Mouse (Mus musculus): ENCODE data around the gene Gpr146.

Gpr146 gene

DNA sequence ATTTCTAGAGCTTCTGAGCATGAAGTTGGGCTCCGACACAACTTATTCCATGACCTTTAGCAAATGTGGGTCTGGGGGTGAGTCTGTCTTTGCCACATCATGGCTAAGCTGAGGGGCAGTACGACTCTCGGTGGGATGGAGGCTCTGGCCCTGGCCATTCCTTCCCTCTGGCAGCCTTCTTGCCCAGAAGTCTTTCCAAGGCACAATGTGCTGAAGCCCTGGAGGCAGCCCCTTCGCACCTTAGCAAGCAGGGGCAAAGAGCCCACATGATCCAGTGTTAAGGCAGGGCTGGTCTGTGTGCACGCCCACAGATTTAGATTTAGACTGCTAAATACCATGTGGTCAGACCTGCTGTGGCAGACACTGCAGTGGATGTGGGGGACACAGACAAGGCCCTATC lies 21.3 kb downstream of the Gpr146 start:
- DNase-seq (ENCODE audit: inconsistent ontology term), result no peak

DNA sequence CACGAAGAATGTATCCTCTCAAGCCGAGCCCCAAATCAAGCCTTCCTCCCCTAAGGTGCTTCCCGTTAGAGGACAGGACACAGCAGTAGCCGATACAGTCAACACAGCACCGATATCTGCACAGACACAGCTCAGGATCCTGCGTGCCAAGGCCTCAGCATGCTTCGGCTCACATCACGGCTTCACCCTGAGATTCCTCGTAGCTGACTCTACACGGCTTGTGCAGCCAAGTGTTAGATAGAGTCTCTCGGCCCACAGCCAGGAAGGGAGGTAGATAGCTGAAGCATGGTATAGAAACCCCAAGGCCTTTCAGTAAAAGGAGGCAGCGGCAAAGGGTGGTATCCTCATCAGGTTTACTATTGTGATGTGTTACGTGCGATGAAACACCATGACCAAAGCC lies 22.5 kb downstream of the Gpr146 start:
- no peak for DNase-seq (ENCODE audit: inconsistent ontology term)

DNA sequence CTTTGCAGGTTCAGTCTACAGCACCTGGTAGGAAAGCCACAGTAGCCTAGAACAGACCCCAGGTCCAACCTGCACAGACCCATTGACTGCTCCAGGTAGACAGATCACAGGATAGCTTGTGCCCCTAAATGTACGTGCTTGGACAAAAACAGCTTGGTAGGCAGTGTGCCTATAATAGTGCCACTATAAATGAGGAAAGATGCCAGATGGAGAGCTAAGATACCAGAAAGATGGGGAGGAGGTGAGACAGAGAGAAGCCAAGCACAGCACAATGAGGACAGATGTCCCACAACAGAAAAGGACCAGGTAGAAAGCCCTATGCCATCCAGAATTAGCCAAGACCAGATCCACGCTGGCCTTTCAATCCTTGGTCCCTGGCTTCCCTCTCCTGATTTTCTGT lies 24.6 kb downstream of the Gpr146 start:
- no peak for DNase-seq (ENCODE audit: inconsistent ontology term)

DNA sequence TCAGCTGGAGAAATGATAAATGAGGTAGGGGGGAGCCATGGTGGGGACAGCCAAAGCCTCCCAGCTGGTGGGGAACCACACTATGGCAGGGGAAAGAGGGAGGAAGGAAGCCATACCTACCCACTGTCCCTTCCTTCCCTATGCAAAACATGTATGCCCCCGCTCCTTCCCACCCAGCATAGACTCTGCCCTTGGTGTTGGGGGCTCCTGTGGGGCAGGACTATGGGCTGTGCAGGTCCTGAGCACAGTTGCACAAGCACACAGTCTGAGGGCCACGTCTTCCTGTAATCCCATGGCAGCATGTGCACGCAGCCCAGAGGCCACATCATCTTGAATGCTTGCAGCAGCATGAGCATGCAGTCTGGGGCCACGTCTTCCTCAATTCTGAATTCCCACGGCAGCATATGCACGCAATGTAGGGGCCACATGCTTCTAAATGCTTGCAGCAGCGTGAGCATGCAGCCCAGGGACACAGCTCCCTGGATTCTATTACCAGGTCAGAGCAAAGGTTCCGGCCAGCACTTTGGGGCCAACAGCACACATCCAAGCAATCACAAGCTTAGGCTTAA lies 26.3 kb downstream of the Gpr146 start:
- DNase-seq (ENCODE audit: inconsistent ontology term), result no peak

DNA sequence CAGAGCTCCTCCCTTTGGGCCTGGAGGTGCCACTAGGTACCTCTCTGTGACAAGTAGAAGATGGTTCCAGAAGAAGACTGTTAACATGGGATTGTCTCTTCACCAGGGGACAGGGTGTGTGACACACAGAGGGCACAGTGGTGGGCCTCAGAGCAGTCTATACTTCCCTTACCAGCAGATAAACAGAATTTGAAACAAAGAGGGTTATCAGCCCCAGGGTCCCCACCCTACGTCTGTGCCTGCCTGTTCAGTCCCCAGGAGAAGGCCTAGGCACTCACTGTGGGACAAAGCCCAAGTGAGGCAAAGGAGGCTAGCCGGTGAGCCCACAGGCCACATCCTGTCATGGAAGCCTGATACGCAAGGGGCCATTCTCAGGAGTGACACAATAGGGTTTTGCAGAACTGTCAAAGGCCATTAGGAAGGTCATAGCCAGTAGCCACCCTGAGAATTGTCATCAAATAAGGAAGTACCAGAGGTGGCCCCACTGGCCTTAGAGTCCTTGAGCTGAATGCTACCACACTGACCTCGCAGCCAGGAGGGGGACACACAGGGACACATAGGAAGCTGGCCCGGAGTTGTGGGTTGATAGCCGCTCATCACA lies 27.4 kb downstream of the Gpr146 start, which contains the start of gene C130050O18Rik:
C130050O18Rik (plus strand) TSS at position 480 of the 601 bp plus-strand sequence.
- DNase-seq (ENCODE audit: inconsistent ontology term), result no peak

DNA sequence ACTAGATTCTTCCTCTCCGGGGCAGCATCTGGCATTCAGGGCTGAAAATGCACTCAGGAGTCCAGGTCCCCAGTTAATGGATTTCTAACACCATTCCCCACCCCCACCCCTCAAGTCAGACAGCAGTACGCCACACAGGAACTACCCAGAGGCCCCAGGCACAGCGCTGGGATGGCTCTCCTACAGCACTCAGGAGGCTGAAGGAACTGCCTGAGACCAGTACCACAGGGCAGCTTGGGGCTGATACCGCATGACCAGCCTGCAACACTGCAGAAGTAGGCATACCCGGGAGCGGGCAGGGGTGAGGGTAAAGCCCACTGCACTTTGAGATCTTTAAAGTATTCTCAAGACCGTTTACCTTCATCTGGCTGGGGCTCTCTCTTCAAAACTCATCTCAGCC lies 28.0 kb downstream of the Gpr146 start:
- no peak for DNase-seq (ENCODE audit: inconsistent ontology term)

DNA sequence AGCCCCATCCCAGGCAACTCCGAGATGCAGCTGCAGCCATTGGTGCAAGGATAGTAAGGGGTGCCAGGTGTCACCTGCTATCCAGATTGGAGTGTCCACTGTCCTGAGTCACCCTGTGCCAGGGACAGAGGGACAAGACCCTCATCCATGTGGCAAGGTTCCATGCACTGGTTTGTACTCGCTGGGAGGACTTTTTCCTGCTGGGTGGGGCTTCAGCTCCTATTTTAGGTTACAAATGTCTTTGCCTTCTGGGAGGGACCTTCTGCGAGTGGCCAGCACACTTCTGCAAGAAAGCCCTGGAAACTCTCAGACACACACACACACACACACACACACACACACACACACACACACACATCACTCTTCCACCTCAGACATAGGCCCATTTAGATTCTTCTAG lies 28.5 kb downstream of the Gpr146 start:
- no peak for DNase-seq (ENCODE audit: inconsistent ontology term)

DNA sequence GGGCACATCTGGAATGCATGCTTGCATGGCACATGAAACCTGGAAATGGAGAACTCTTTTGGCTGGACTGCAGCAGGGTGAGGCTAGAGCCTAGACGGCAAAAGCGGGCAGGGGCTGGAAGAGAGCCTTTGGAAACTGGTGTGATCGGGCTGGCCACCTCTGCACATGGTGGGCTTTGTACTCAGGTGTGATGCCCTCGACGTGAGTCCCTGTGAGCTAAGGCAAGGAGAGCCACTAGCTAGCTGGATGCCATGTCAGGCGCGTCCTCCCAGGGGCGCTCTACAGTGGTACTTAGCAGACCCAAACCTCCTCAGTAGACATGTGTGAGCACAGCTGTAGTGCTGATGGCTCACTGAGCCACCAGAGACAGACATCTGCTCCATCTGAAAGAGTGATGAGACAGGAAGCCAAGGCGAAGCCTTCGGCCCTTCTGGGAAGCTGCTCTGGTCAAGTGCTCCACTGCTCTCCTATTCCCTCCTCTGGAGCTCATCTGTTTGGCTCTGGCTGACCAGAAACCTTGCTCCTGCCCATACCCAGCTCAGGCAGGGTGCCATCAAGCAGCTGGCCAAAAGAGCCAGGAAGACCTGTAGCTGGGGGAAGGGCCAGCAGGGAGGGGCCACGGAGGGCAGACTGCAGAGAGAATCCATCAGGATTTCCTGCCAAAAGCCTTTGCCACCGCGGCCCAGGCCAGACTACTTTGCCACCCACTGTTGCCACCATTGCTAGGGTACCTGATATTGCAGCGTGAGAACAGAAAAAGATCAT lies 29.8 kb downstream of the Gpr146 start:
- DNase-seq (ENCODE audit: inconsistent ontology term), result no peak

DNA sequence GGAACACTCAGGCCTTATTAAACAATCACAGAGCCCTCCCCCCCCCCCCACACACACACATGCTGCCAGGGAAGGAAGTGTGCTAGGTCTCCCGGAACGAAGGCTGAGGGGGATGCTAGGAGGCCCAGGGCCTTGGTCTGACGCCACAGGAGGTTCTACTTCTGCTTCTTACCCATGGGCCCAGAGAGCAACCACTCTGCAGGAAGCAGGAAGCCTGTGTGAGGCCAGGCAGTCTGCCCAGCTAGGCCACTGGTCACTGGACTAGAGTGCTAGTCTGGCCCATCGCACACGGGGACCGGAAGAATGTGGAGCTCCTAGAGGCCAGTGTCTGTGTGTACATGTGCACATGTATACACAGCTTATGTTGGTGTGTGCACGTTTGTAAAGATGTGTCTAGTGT lies 31.0 kb downstream of the Gpr146 start:
- no peak for DNase-seq (ENCODE audit: inconsistent ontology term)

DNA sequence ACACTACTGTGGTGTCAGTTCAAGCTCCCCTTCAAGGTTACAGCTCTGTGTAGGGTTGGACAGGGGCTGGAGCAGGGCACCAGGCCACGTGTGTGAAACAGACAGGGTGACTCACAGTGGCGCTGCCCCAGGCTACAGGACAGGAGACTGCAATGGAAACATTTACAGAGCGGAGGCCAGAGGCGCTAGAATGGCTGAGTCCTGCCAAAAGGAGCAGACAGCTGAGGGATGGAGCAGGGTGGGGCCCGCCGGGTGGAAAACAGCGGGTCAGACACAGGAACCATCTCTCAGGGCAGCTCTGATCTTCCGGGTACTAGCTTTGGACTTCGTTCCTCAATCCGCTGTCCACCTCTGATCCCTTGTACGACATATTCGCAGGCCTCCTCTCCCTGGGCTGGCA lies 31.9 kb downstream of the Gpr146 start:
- peak; percentile 94 for DNase-seq (ENCODE audit: inconsistent ontology term)

DNA sequence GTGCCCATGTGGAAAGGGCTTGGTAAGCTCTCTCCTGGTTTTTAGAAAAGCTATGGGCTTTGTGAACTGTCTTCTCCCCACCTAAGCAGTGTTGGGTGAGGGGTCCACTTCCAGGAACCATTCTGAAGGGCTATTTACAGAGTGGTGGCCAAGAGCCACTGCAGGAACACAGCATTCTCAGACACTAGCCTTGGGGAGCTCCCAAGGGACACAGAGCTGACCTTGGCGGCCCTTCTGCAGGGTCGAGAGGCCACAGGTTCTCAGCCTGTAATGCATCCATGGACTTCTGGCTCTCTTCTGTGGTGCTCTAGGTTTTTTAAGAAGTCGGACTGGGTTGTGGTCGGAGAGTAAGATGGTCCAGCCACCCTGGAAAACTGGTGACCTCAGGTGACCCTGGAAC lies 32.6 kb downstream of the Gpr146 start:
- no peak for DNase-seq (ENCODE audit: inconsistent ontology term)

DNA sequence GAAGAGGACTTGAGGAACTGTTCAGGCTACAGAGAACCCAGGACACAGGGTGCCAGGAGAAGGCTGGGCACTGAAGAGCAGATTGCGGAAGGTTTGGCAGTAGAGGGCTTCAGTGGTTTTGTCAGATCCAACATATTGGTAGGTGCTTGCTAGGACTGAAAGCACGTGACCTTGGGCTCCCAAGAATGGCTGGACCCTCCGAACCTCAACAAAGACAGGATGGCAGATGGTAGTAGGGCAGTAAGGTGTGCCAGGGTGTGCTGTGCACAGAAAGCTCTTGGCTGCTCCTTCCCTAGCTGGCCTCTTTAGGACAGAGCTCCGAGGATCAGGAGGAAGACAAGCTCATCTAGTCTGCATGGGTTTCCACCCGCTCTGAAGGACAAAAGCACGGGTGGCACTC lies 33.6 kb downstream of the Gpr146 start:
- no peak for DNase-seq (ENCODE audit: inconsistent ontology term)

DNA sequence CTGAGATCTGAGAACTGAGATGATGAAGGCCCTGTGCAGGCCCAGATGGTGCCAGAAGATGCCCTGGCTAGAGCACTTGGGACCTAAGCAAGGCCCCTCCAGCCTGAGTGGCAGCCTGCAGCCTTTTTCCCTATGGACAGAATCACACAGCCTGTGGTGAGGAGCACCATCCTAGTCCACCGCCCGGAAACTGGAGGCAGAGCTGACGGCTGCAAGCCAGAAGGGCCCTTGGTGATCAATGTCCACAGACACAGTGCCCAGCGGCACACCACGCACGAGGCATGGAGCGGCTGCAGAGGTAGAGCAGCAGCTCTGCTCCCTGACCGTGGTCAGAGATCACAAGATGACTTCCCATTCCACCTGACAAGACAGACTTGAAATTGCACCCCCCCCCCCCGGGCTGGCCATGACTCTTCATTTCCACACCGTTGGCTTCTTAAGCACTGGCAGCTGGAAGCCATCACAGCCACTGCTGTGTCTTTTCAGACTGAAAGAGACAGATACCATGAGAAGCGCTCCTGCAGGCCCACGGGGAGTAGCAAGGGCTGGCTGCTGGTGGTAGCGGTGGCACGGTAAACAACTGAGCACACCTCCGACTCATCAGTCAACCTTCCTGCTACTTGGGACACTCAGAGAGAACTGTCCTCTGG lies 34.3 kb downstream of the Gpr146 start:
- DNase-seq (ENCODE audit: inconsistent ontology term), result no peak

DNA sequence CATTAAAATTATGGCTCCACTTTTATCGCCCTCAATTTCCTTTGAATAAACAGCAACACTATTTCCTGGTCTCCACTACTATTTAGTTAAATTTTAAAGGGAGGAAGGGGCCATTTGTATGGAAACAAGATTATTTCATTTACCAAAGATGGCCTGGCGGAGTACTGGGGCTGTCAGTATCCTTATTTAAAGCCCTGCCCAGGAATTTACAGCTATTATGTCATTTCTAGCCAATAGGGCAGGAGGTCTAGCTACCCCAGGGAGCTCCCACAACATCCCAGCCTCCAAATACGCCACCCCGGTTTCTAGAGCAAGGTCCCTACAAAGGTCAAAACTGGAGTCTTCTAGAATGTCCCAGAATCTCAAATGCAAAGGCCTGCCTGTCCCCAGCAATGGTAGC lies 36.0 kb downstream of the Gpr146 start:
- no peak for DNase-seq (ENCODE audit: inconsistent ontology term)

DNA sequence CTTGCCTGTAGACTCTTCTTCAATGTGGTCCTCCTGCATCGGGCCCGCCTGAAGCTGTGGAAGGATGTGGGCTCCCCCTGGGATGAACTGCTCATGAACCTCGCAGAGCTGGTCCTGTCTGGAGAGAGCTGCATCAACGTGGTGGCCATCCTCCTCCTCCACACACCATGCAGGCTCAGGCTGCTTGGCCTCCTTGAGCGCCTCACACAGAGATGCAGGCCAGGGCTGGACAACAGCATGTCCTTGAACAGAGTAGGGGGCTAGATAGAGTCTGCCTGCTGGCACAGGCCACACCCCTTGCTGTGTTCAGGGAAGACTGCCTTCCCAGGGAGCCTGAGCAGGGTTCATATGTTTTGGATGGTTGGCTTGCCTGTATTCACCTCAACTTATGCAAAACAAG lies 37.5 kb downstream of the Gpr146 start:
- DNase-seq (ENCODE audit: inconsistent ontology term), result no peak

DNA sequence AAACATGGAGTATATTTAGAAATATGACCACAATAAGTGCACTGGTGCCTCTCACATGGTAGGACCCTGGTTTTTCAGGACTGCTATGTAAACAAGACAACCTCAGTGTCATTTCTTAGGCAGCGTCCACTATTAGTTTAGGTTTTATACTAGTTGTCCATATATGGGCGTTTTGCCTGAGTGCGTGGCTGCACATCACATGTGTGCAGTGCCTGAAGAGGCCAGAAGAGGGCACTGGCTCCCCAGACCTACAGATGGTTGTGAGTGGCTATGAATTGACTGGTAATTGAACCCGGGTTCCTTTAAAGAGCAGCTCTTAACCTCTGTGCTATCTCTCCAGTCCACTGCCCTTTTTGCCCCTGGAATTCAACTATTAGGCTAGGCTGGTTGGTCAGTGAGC lies 39.4 kb downstream of the Gpr146 start:
- no peak for DNase-seq (ENCODE audit: inconsistent ontology term)

DNA sequence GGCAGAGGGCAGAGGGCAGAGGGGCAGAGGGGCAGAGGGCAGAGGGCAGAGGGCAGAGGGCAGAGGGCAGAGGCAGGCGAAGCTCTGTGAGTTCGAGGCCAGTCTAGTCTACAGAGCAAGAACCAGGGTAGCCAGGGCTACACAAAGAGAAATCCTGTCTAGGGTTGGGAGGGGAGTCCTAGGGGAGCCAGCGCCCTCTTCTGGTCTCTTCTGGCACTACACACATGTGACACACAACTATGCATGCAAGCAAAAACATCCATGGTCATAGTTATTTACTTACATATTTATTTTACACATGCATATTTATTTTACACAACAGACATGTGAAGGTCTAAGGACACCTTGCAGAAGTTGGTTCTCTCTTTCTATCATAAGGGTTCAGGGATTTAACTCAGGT lies 40.0 kb downstream of the Gpr146 start:
- no peak for DNase-seq (ENCODE audit: inconsistent ontology term)

DNA sequence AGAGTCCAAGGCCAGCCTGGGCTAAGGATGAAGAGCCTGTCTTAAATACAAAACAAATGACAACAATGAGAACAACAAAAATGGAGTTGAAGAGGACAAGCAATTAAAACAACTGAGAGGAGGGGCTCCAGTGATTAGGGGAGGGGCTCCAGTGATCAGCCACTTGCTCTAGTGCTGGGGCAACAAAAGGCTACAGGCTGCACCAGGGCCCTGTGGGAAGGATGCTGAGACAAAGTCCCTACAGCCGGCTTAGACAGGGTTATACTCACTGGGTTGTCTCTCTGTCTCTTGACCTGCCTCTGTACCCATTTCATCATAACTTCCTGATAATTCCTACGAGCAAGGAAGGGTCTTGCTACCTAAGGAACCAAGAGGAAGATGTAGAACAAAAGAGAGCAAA lies 40.6 kb downstream of the Gpr146 start:
- no peak for DNase-seq (ENCODE audit: inconsistent ontology term)

DNA sequence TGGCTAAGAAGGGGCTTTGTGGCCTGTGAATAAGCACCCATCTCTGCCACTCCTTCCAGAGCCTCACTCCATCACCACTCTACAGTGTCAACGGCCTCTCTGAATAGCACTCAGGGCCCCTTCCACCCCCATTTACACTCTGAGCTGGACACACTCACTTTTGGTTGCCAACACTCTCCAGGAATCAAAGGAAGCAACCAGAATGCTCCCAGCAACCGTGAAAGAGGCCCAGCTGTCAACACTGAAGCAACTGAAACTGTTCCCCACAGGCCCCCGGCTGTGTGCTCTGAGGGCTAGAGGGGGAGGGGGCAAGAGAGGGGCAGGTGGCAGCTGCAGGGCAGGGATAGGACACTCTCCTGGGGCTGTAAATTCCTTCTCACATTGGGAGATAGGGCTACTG lies 41.1 kb downstream of the Gpr146 start:
- DNase-seq (ENCODE audit: inconsistent ontology term), result peak; percentile 58

DNA sequence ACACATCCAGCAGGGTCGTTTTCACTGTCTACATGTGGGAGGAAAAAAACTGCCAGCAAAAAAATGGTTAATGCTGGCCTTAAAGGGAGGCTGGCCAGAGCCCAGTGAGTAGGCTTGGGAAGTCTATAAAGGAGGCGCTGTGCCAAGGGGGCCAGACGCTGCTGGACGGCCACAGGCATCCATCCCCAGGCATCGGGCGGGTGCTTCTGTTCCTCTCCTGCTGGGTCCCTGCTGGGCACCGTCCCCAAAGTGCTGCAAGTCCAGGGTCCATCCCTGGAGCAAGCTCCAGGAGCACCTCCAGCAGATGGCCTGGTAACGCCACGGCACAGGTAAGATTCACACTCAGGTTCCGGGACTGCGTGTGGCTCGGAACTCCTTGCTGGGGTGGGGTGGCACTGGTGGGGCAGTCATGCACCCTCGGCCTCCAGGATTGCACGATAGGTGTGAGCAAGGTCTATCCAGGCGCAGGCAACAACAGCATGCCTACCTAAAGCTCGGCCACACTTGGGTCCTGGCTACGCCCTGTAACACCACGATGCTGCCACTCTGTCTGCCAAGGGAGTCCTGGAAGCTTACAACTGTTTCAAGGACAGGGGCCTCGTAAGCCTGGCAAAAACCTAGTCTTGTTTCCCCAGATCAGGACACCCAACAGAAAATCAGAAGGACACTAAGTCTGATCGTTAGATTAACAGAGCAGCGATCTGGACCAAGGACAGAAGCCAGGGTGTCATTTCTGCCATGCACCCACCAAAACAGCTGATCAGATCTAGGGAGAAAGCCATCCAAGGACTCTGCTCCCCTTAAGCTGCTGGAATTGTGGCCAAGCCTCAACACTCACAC lies 45.7 kb downstream of the Gpr146 start, which contains the start of gene Gper1:
Gper1 (plus strand) TSS at position 126 of the 840 bp plus-strand sequence.
- DNase-seq (ENCODE audit: inconsistent ontology term), result peak; percentile 84

DNA sequence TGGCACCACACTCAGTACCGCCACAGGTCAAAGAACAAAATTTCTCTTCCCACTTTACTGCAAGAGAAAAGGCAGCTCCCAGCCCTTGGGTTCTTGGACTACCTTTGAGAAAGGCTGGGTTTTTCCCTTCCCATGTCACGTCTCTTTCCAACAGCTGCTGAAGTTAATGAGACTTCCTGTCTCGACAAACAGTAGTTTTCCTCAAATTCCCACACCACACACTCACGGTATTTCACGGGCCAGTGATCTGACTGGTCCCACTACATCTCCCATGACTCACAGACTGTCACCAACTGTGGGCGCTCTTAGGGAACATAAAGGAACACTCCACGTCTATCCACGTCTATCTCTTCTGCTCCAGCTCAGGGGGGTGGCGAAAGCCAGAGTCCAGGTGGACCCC lies 47.7 kb downstream of the Gpr146 start:
- peak; percentile 82 for DNase-seq (ENCODE audit: inconsistent ontology term)

DNA sequence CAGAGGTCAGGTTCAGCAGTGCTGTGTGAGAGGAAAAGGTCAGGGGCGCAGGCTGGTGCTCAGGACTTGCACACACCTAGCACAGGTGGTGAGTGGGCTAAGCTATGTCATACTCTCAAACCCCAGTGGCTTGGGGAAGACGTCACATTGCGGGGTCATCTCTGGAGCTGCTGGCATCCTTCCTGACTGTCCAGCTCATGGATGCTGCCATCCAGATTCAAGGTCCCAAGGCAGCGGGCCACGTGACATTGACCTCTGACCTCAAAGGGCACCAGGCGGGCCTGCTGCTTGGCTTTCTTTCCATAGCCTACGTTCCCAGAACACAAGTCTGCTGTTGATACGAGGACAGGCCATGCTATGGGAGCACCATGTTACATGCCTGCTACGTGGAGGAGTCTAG lies 49.5 kb downstream of the Gpr146 start:
- DNase-seq (ENCODE audit: inconsistent ontology term), result no peak
